Mouse (Mus musculus): ENCODE data around the gene Poldip3. TPM values are rescaled to one million over a fixed set of nuclear protein-coding genes. Genes with fewer than 3 reads are reported as not detected.
A peak's percentile ranks its signal among the peaks of the same experiment; 100 is the strongest.

The Poldip3 gene
- polyA plus RNA-seq, 1 experiment from 2014 or later, result 161 TPM

- no peak overlapping the region for H3K27ac ChIP-seq (replicated peaks; ENCODE audit: low read depth, low read length)
- H3K4me2 ChIP-seq (ENCODE audit: low read depth, low read length), result no peak overlapping the region
- peaks cover 3% of the 10 kb centered on the region; the same call in 1 of the 2 replicates for H3K36me3 ChIP-seq (replicated peaks; ENCODE audit: control insufficient read depth, insufficient read depth, low read depth, low read length)
- H3K9me3 ChIP-seq (replicated peaks; ENCODE audit: control insufficient read depth, low read length), result no peaks in the 10 kb centered on the region
- ATAC-seq (replicated peaks; ENCODE audit: insufficient number of reproducible peaks, low FRiP score, low TSS enrichment, low read depth) (no peak), DNase-seq (ENCODE audit: low spot score) (no peak)
- 91% methylated on average over 7 of the region's 7 CpGs for WGBS
- H3K27me3 ChIP-seq (ENCODE audit: control insufficient read depth, insufficient read depth, low read length), result no peaks in the 10 kb centered on the region
- no peak overlapping the region for H3K9ac ChIP-seq (replicated peaks; ENCODE audit: low read length)
- no peaks in the 10 kb centered on the region for H3K4me1 ChIP-seq (ENCODE audit: control insufficient read depth, insufficient read depth, low read length)
- H3K4me3 ChIP-seq (ENCODE audit: low read depth, low read length), result no peak overlapping the region
These were observed 5.1 kb upstream of the Poldip3 start for GRCm38 (mm10) chr15:83154309-83154708.

- Histone ChIP-seq H3K4me3 (ENCODE audit: low read depth, low read length) (no peak overlapping the region), H3K9me3 (replicated peaks; ENCODE audit: control insufficient read depth, low read length) (no peaks in the 10 kb centered on the region), H3K27ac (replicated peaks; ENCODE audit: low read depth, low read length) (no peak overlapping the region), H3K27me3 (ENCODE audit: control insufficient read depth, insufficient read depth, low read length) (no peaks in the 10 kb centered on the region), H3K4me1 (ENCODE audit: control insufficient read depth, insufficient read depth, low read length) (no peaks in the 10 kb centered on the region), H3K4me2 (ENCODE audit: low read depth, low read length) (no peak overlapping the region), H3K36me3 (replicated peaks; ENCODE audit: control insufficient read depth, insufficient read depth, low read depth, low read length) (no peaks in the 10 kb centered on the region; the same call in 1 of the 2 replicates), H3K9ac (replicated peaks; ENCODE audit: low read length) (no peak overlapping the region)
- 88% methylated on average over 4 of the region's 4 CpGs for WGBS
- DNase-seq (ENCODE audit: low spot score) (no peak), ATAC-seq (replicated peaks; ENCODE audit: insufficient number of reproducible peaks, low FRiP score, low TSS enrichment, low read depth) (no peak)
These were observed 1.5 kb upstream of the Poldip3 start for GRCm38 (mm10) chr15:83150694-83151093.

- Histone ChIP-seq H3K9ac (replicated peaks; ENCODE audit: low read length) (no peak overlapping the region), H3K9me3 (replicated peaks; ENCODE audit: control insufficient read depth, low read length) (no peaks in the 10 kb centered on the region), H3K36me3 (replicated peaks; ENCODE audit: control insufficient read depth, insufficient read depth, low read depth, low read length) (no peaks in the 10 kb centered on the region; the same call in 1 of the 2 replicates), H3K27ac (replicated peaks; ENCODE audit: low read depth, low read length) (peak overlapping the region; percentile 61), H3K4me1 (ENCODE audit: control insufficient read depth, insufficient read depth, low read length) (no peaks in the 10 kb centered on the region; the same call in 1 of the 2 replicates), H3K4me2 (ENCODE audit: low read depth, low read length) (peak overlapping the region; percentile 26; the same call in 1 of the 2 replicates), H3K4me3 (ENCODE audit: low read depth, low read length) (0 out of 2 replicates have a peak overlapping the region, but pooled peaks have one; percentile 7), H3K27me3 (ENCODE audit: control insufficient read depth, insufficient read depth, low read length) (no peaks in the 10 kb centered on the region)
- no peak for ATAC-seq (replicated peaks; ENCODE audit: insufficient number of reproducible peaks, low FRiP score, low TSS enrichment, low read depth)
- WGBS, result 22% methylated on average over 3 of the region's 3 CpGs
- no peak for DNase-seq (ENCODE audit: low spot score)
These were observed 874 bp upstream of the Poldip3 start for GRCm38 (mm10) chr15:83150073-83150442.

GRCm38 (mm10) chr15:83148801-83149195, 386 bp downstream of the Poldip3 start:
- Histone ChIP-seq H3K27ac (replicated peaks; ENCODE audit: low read depth, low read length) (peak overlapping the region; percentile 96), H3K9me3 (replicated peaks; ENCODE audit: control insufficient read depth, low read length) (no peaks in the 10 kb centered on the region), H3K4me1 (ENCODE audit: control insufficient read depth, insufficient read depth, low read length) (no peaks in the 10 kb centered on the region; the same call in 1 of the 2 replicates), H3K36me3 (replicated peaks; ENCODE audit: control insufficient read depth, insufficient read depth, low read depth, low read length) (no peaks in the 10 kb centered on the region; the same call in 1 of the 2 replicates), H3K27me3 (ENCODE audit: control insufficient read depth, insufficient read depth, low read length) (no peaks in the 10 kb centered on the region), H3K4me3 (ENCODE audit: low read depth, low read length) (peak overlapping the region; percentile 94), H3K4me2 (ENCODE audit: low read depth, low read length) (peak overlapping the region; percentile 76), H3K9ac (replicated peaks; ENCODE audit: low read length) (peak overlapping the region; percentile 96)
- DNase-seq (ENCODE audit: low spot score), result no peak
- peak; percentile 73 for ATAC-seq (replicated peaks; ENCODE audit: insufficient number of reproducible peaks, low FRiP score, low TSS enrichment, low read depth)
- under 1% methylated on average over 38 of the region's 41 CpGs for WGBS

- Histone ChIP-seq H3K27ac (replicated peaks; ENCODE audit: low read depth, low read length) (peak overlapping the region; percentile 96), H3K27me3 (ENCODE audit: control insufficient read depth, insufficient read depth, low read length) (no peaks in the 10 kb centered on the region), H3K36me3 (replicated peaks; ENCODE audit: control insufficient read depth, insufficient read depth, low read depth, low read length) (no peaks in the 10 kb centered on the region; the same call in 1 of the 2 replicates), H3K4me1 (ENCODE audit: control insufficient read depth, insufficient read depth, low read length) (no peaks in the 10 kb centered on the region; the same call in 1 of the 2 replicates), H3K9me3 (replicated peaks; ENCODE audit: control insufficient read depth, low read length) (no peaks in the 10 kb centered on the region), H3K9ac (replicated peaks; ENCODE audit: low read length) (peak overlapping the region; percentile 96), H3K4me3 (ENCODE audit: low read depth, low read length) (peak overlapping the region; percentile 94), H3K4me2 (ENCODE audit: low read depth, low read length) (peak overlapping the region; percentile 76)
- ATAC-seq (replicated peaks; ENCODE audit: insufficient number of reproducible peaks, low FRiP score, low TSS enrichment, low read depth) (no peak), DNase-seq (ENCODE audit: low spot score) (peak; percentile 32)
- WGBS, result 5% methylated on average over 21 of the region's 21 CpGs
These were observed 789 bp downstream of the Poldip3 start for GRCm38 (mm10) chr15:83148395-83148794.

- no peak overlapping the region for H3K27ac ChIP-seq (replicated peaks; ENCODE audit: low read depth, low read length)
- H3K9ac ChIP-seq (replicated peaks; ENCODE audit: low read length), result no peak overlapping the region
- H3K4me2 ChIP-seq (ENCODE audit: low read depth, low read length), result no peak overlapping the region
- no peaks in the 10 kb centered on the region for H3K27me3 ChIP-seq (ENCODE audit: control insufficient read depth, insufficient read depth, low read length)
- no peaks in the 10 kb centered on the region; the same call in 1 of the 2 replicates for H3K4me1 ChIP-seq (ENCODE audit: control insufficient read depth, insufficient read depth, low read length)
- H3K4me3 ChIP-seq (ENCODE audit: low read depth, low read length), result no peak overlapping the region
- WGBS, result 92% methylated on average over 6 of the region's 6 CpGs
- H3K9me3 ChIP-seq (replicated peaks; ENCODE audit: control insufficient read depth, low read length), result no peaks in the 10 kb centered on the region
- ATAC-seq (replicated peaks; ENCODE audit: insufficient number of reproducible peaks, low FRiP score, low TSS enrichment, low read depth) (no peak), DNase-seq (ENCODE audit: low spot score) (no peak)
- no peaks in the 10 kb centered on the region; the same call in 1 of the 2 replicates for H3K36me3 ChIP-seq (replicated peaks; ENCODE audit: control insufficient read depth, insufficient read depth, low read depth, low read length)
These were observed 3.6 kb downstream of the Poldip3 start for GRCm38 (mm10) chr15:83145541-83145940.

- Histone ChIP-seq H3K4me2 (ENCODE audit: low read depth, low read length) (no peak overlapping the region), H3K27ac (replicated peaks; ENCODE audit: low read depth, low read length) (no peak overlapping the region), H3K4me1 (ENCODE audit: control insufficient read depth, insufficient read depth, low read length) (no peaks in the 10 kb centered on the region; the same call in 1 of the 2 replicates), H3K9ac (replicated peaks; ENCODE audit: low read length) (no peak overlapping the region), H3K4me3 (ENCODE audit: low read depth, low read length) (no peak overlapping the region), H3K36me3 (replicated peaks; ENCODE audit: control insufficient read depth, insufficient read depth, low read depth, low read length) (peaks cover 3% of the 10 kb centered on the region; the same call in 1 of the 2 replicates), H3K9me3 (replicated peaks; ENCODE audit: control insufficient read depth, low read length) (no peaks in the 10 kb centered on the region), H3K27me3 (ENCODE audit: control insufficient read depth, insufficient read depth, low read length) (no peaks in the 10 kb centered on the region)
- DNase-seq (ENCODE audit: low spot score), result peak; percentile 16
- WGBS, result 65% methylated on average over 5 of the region's 5 CpGs
- no peak for ATAC-seq (replicated peaks; ENCODE audit: insufficient number of reproducible peaks, low FRiP score, low TSS enrichment, low read depth)
These were observed 6.3 kb downstream of the Poldip3 start for GRCm38 (mm10) chr15:83142861-83143260.

GRCm38 (mm10) chr15:83135654-83136053, 13.5 kb downstream of the Poldip3 start:
- 93% methylated on average over 2 of the region's 2 CpGs for WGBS
- Histone ChIP-seq H3K9ac (replicated peaks; ENCODE audit: low read length) (no peak overlapping the region), H3K27me3 (ENCODE audit: control insufficient read depth, insufficient read depth, low read length) (no peaks in the 10 kb centered on the region), H3K4me3 (ENCODE audit: low read depth, low read length) (no peak overlapping the region), H3K9me3 (replicated peaks; ENCODE audit: control insufficient read depth, low read length) (no peaks in the 10 kb centered on the region), H3K36me3 (replicated peaks; ENCODE audit: control insufficient read depth, insufficient read depth, low read depth, low read length) (peaks cover 19% of the 10 kb centered on the region), H3K4me2 (ENCODE audit: low read depth, low read length) (no peak overlapping the region), H3K27ac (replicated peaks; ENCODE audit: low read depth, low read length) (no peak overlapping the region), H3K4me1 (ENCODE audit: control insufficient read depth, insufficient read depth, low read length) (no peaks in the 10 kb centered on the region)
- DNase-seq (ENCODE audit: low spot score) (no peak), ATAC-seq (replicated peaks; ENCODE audit: insufficient number of reproducible peaks, low FRiP score, low TSS enrichment, low read depth) (no peak)

All from embryonic facial prominence, embryonic 11.5 days (tissue).